Mouse (Mus musculus): ENCODE data around the gene Rnf26. TPM values are rescaled to one million over a fixed set of nuclear protein-coding genes. Genes with fewer than 3 reads are reported as not detected.

Rnf26 gene
- polyA plus RNA-seq, 1 experiment from 2014 or later: 61.1 TPM

DNA sequence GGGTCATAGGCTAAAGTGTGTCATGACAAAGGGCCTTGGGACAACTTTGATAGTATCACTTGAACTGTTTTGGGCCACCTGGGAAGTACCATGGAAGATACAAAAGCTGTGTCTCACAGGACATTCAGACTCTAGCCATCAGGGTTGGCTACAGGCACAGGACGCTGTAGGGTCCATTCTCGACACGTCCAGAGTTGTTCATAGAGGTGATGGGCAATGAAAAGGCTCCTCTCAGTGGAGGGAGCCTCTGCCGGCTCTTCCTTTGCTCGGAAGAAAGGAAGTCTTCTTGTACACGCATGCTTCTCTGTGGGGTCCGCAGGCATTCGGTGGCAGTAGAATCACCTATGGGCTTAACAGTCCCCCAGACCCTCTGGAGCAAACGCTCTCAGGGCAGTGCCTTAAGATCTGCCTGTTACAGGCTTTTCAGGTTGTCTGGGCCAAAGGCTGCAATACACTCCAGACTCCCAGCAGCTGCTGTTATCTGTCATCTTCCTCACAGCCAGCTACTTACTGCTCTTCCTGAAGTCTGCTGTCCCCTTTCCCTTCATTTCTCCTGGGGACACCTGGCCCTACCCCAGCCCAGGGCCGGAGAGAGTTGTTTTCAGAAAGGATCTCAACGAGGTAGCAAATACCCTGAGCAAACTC is 35.9 kb downstream of the Rnf26 start:
- Histone ChIP-seq H3K9ac (ENCODE audit: low read depth, low read length) (no peak overlapping the region), H3K36me3 (ENCODE audit: control insufficient read depth, insufficient read depth, low read length) (no peaks in the 10 kb centered on the region), H3K4me1 (replicated peaks; ENCODE audit: control insufficient read depth, insufficient read depth, low read length) (no peaks in the 10 kb centered on the region; the same call in none of the 2 replicates), H3K27ac (ENCODE audit: low read depth, low read length) (no peak overlapping the region), H3K9me3 (ENCODE audit: control insufficient read depth, low read length) (no peaks in the 10 kb centered on the region), H3K4me3 (ENCODE audit: low read depth, low read length) (no peak overlapping the region), H3K4me2 (no peak overlapping the region), H3K27me3 (replicated peaks; ENCODE audit: control insufficient read depth, insufficient read depth, low read length) (peaks cover 7% of the 10 kb centered on the region; the same call in 1 of the 2 replicates)
- 82% methylated on average over 11 of the region's 11 CpGs for WGBS
- ATAC-seq (replicated peaks; ENCODE audit: low FRiP score): no peak
- DNase-seq (ENCODE audit: low spot score): no peak

DNA sequence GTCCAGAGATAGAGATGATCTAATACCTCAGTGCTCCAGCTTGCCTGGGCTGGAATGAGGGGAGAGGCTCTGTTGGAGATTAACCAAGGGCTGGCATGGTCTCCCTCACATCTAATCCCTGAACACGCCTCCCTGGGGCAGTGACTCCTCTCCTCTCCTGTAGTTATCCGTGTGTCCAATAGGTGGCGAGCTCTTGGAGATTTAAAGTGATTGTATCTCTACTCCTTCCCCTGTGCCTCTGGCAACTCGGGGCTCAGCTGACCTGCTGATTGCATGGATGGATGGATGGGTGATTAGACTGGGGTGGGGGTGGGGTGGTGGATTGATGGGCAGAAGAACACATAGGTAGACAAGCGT is 36.6 kb downstream of the Rnf26 start:
- Histone ChIP-seq H3K9ac (ENCODE audit: low read depth, low read length) (no peak overlapping the region), H3K4me3 (ENCODE audit: low read depth, low read length) (no peak overlapping the region), H3K4me2 (no peak overlapping the region), H3K9me3 (ENCODE audit: control insufficient read depth, low read length) (no peaks in the 10 kb centered on the region), H3K36me3 (ENCODE audit: control insufficient read depth, insufficient read depth, low read length) (no peaks in the 10 kb centered on the region), H3K4me1 (replicated peaks; ENCODE audit: control insufficient read depth, insufficient read depth, low read length) (no peaks in the 10 kb centered on the region; the same call in none of the 2 replicates), H3K27ac (ENCODE audit: low read depth, low read length) (no peak overlapping the region), H3K27me3 (replicated peaks; ENCODE audit: control insufficient read depth, insufficient read depth, low read length) (0 out of 2 replicates have a peak, but pooled peaks cover 5% of the 10 kb centered on the region)
- ATAC-seq (replicated peaks; ENCODE audit: low FRiP score) (0 out of 2 replicates have a peak, but pooled peaks have one; percentile 42), DNase-seq (ENCODE audit: low spot score) (no peak)
- 17% methylated on average over 5 of the region's 5 CpGs for WGBS

DNA sequence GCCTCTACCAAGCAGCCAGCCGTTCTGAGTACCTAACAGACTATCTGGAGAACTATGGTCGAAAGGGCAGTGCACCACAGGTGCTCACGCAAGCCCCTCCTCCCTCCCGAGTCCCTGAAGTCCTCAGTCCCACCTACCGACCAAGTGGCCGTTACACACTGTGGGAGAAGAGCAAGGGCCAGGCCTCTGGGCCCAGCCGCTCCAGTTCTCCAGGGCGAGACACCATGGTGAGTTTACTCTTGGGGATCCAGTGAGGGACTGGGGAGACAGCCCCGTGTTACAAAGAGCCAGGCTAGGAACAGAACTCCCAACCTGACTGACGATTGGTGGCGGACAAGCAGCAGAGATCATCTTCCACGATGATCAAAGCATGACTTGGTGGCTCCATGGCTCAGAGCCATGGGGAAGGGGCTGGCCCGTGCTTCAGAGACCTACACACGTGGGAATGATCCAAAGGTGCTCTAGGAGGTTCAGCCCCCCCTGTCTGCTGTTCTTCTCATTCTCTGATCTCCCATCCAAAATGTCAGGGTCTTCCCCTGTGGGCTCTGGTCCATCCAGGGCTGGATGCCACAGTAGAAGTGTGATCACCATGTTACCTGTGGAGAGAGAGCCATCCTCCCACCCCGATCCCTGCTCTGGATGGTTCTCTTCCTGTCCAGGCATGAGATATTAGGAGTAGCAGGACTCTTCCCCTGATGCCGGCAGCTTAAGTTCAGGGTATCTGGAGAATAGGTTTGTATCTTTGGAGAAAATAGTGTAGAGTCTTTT is 37.1 kb downstream of the Rnf26 start:
- Histone ChIP-seq H3K27me3 (replicated peaks; ENCODE audit: control insufficient read depth, insufficient read depth, low read length) (0 out of 2 replicates have a peak, but pooled peaks cover 5% of the 10 kb centered on the region), H3K4me3 (ENCODE audit: low read depth, low read length) (no peak overlapping the region), H3K4me1 (replicated peaks; ENCODE audit: control insufficient read depth, insufficient read depth, low read length) (no peaks in the 10 kb centered on the region; the same call in none of the 2 replicates), H3K36me3 (ENCODE audit: control insufficient read depth, insufficient read depth, low read length) (no peaks in the 10 kb centered on the region), H3K9me3 (ENCODE audit: control insufficient read depth, low read length) (no peaks in the 10 kb centered on the region), H3K27ac (ENCODE audit: low read depth, low read length) (no peak overlapping the region), H3K9ac (ENCODE audit: low read depth, low read length) (no peak overlapping the region), H3K4me2 (no peak overlapping the region)
- ATAC-seq (replicated peaks; ENCODE audit: low FRiP score) (no peak), DNase-seq (ENCODE audit: low spot score) (no peak)
- WGBS: 65% methylated on average over 16 of the region's 16 CpGs

DNA sequence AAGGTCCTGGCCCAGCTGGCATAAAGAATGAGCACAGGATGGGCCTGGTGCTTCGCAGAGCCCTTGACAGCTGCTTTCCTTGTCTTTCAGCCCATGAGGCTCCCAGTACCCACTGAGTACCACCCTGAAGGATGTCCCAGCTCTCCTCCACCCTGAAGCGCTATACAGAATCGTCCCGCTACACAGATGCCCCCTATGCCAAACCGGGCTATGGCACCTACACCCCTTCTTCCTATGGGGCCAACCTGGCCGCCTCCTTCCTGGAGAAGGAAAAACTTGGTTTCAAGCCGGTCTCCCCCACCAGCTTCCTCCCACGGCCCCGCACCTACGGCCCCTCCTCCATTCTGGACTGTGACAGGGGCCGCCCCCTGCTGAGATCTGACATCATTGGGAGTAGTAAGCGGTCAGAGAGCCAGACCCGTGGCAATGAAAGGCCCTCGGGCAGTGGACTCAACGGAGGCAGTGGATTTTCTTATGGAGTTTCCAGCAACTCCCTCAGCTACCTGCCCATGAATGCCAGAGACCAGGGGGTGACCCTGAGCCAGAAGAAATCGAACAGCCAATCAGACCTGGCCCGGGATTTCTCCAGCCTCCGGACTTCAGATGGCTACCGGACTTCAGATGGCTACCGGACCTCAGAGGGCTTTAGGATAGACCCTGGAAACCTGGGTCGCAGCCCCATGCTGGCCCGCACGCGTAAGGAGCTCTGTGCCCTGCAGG is 37.9 kb downstream of the Rnf26 start:
- Histone ChIP-seq H3K4me2 (no peak overlapping the region), H3K36me3 (ENCODE audit: control insufficient read depth, insufficient read depth, low read length) (no peaks in the 10 kb centered on the region), H3K9me3 (ENCODE audit: control insufficient read depth, low read length) (no peaks in the 10 kb centered on the region), H3K27me3 (replicated peaks; ENCODE audit: control insufficient read depth, insufficient read depth, low read length) (peaks cover 7% of the 10 kb centered on the region; the same call in 1 of the 2 replicates), H3K27ac (ENCODE audit: low read depth, low read length) (no peak overlapping the region), H3K4me3 (ENCODE audit: low read depth, low read length) (no peak overlapping the region), H3K4me1 (replicated peaks; ENCODE audit: control insufficient read depth, insufficient read depth, low read length) (peaks cover 2% of the 10 kb centered on the region), H3K9ac (ENCODE audit: low read depth, low read length) (no peak overlapping the region)
- WGBS: 73% methylated on average over 24 of the region's 24 CpGs
- DNase-seq (ENCODE audit: low spot score) (no peak), ATAC-seq (replicated peaks; ENCODE audit: low FRiP score) (no peak)

DNA sequence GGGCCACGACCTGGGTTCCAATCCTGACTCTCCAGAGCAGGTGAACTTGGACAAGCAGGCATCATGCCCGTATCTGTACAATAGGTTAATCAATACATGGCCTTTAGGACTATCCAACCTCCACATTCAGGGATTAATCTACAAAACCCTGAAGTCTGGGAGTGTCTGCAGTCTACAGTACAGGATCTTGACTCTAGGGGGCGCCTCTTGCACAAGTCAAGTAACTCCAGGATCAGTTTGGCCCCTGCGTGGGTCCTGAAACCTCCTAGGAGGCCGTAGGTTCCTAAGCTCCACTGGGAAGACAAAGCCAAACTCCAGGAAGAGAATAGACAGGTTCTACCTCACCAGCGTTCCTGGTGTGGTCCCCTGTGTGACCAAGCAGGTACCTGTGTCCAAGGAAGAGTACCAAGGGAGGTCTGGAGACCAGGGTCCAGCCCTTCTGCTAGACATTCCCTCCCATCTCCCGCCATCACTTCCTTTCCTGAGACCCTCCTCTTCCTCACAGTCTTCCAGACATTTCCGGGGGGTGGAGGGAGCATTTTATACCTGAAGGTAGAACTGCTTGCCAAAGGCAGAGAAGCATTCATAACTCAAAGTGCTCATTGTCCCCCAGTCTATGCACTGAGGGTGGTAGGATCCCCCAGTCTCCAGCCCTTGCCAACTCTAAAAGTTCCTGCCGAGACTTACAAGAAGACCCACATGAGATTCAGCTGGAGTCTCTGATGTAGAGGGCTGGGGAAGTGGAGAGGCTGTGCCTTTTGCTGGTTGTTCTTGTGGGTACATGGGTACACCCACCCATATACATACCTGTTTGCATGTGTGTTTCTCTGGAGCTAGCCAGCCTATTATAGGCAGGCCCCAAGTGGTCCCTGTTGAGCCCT is 38.7 kb downstream of the Rnf26 start:
- 48% methylated on average over 9 of the region's 9 CpGs for WGBS
- Histone ChIP-seq H3K4me1 (replicated peaks; ENCODE audit: control insufficient read depth, insufficient read depth, low read length) (peaks cover 2% of the 10 kb centered on the region), H3K36me3 (ENCODE audit: control insufficient read depth, insufficient read depth, low read length) (no peaks in the 10 kb centered on the region), H3K27me3 (replicated peaks; ENCODE audit: control insufficient read depth, insufficient read depth, low read length) (peaks cover 11% of the 10 kb centered on the region; the same call in 1 of the 2 replicates), H3K4me3 (ENCODE audit: low read depth, low read length) (no peak overlapping the region), H3K4me2 (no peak overlapping the region), H3K9me3 (ENCODE audit: control insufficient read depth, low read length) (no peaks in the 10 kb centered on the region), H3K27ac (ENCODE audit: low read depth, low read length) (no peak overlapping the region), H3K9ac (ENCODE audit: low read depth, low read length) (no peak overlapping the region)
- DNase-seq (ENCODE audit: low spot score) (no peak), ATAC-seq (replicated peaks; ENCODE audit: low FRiP score) (no peak)

DNA sequence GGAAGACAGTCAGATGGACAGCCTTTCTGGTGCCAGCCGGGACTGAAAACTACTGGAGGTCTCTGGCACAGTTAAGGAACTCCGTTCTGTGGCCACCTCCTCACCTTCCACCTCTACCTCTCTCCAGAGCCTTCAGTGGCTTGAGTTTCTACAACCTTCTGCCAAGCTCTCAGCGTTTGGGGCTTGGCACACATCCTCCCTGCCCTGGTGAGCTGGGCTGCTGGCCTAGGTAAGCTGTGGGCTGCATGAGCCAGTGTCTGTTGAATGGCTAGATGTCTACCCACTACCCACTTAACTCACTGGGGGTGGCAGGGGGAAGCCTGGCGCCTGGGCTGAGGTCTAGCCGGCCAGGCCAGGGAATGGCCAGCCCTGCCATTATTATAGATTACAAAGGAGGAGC is 40.2 kb downstream of the Rnf26 start:
- ATAC-seq (replicated peaks; ENCODE audit: low FRiP score): no peak
- Histone ChIP-seq H3K36me3 (ENCODE audit: control insufficient read depth, insufficient read depth, low read length) (no peaks in the 10 kb centered on the region), H3K9ac (ENCODE audit: low read depth, low read length) (no peak overlapping the region), H3K27ac (ENCODE audit: low read depth, low read length) (no peak overlapping the region), H3K4me2 (no peak overlapping the region), H3K9me3 (ENCODE audit: control insufficient read depth, low read length) (no peaks in the 10 kb centered on the region), H3K4me3 (ENCODE audit: low read depth, low read length) (no peak overlapping the region), H3K27me3 (replicated peaks; ENCODE audit: control insufficient read depth, insufficient read depth, low read length) (peaks cover 11% of the 10 kb centered on the region; the same call in 1 of the 2 replicates), H3K4me1 (replicated peaks; ENCODE audit: control insufficient read depth, insufficient read depth, low read length) (peaks cover 7% of the 10 kb centered on the region)
- DNase-seq (ENCODE audit: low spot score): no peak
- WGBS: 70% methylated on average over 5 of the region's 5 CpGs

DNA sequence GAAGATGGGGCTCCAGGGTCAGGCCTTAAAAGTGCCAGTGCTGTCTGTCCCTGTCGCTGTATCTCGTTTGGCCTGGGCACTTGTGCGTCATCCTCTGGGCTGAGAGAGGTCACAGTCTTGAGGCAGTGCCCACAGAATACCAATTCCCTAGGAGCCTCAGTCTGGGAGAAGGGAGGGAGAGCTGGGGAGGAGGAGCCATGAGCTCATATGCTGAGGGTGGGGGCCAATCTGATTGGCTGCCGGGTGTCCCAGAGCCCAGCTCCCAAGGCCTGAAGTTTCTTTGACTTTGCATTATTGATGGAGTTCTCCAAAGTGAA is 40.8 kb downstream of the Rnf26 start:
- no peaks in the 10 kb centered on the region for H3K36me3 ChIP-seq (ENCODE audit: control insufficient read depth, insufficient read depth, low read length)
- no peaks in the 10 kb centered on the region for H3K9me3 ChIP-seq (ENCODE audit: control insufficient read depth, low read length)
- H3K27me3 ChIP-seq (replicated peaks; ENCODE audit: control insufficient read depth, insufficient read depth, low read length): peaks cover 9% of the 10 kb centered on the region; the same call in 1 of the 2 replicates
- H3K4me3 ChIP-seq (ENCODE audit: low read depth, low read length): no peak overlapping the region
- ATAC-seq (replicated peaks; ENCODE audit: low FRiP score) (no peak), DNase-seq (ENCODE audit: low spot score) (no peak)
- H3K9ac ChIP-seq (ENCODE audit: low read depth, low read length): no peak overlapping the region
- no peak overlapping the region for H3K27ac ChIP-seq (ENCODE audit: low read depth, low read length)
- WGBS: 39% methylated on average over 4 of the region's 4 CpGs
- H3K4me1 ChIP-seq (replicated peaks; ENCODE audit: control insufficient read depth, insufficient read depth, low read length): peaks cover 8% of the 10 kb centered on the region
- H3K4me2 ChIP-seq: no peak overlapping the region

DNA sequence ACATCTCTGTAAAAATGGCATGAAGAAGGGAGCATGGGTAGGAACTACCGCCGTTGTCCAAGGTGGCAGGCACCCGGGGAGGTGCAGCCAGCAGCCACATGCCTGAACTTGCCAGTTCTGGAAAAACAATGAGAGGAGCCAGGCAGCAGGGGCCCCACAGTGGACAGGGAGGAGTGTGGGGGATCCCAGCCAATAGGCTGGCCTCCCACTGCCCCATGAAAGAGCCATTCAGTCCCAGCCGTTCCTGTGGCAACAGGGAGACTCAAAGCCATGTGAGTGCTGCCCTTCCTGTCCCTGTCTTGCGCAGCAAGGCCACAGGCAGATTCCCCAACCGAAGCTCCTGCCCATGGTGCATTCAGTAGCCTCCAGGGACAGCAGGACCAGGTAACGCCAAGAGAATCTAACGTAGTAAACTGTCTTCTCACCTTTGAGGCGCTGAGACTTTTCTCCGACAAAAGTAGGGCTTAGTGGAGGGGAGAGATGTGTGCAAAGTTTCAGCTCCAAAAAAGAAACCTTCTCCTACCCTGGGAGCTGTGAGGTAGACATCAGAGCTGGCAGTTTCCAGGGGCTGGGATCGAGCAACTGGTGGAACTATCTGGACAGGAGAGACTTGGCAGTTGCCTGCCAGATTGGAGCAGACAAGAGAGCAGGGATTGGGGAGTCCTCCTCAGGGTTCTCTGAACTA is 41.3 kb downstream of the Rnf26 start:
- no peaks in the 10 kb centered on the region for H3K9me3 ChIP-seq (ENCODE audit: control insufficient read depth, low read length)
- H3K4me2 ChIP-seq: no peak overlapping the region
- H3K4me1 ChIP-seq (replicated peaks; ENCODE audit: control insufficient read depth, insufficient read depth, low read length): peaks cover 13% of the 10 kb centered on the region
- no peaks in the 10 kb centered on the region for H3K36me3 ChIP-seq (ENCODE audit: control insufficient read depth, insufficient read depth, low read length)
- peaks cover 9% of the 10 kb centered on the region; the same call in 1 of the 2 replicates for H3K27me3 ChIP-seq (replicated peaks; ENCODE audit: control insufficient read depth, insufficient read depth, low read length)
- no peak for DNase-seq (ENCODE audit: low spot score)
- WGBS: 49% methylated on average over 11 of the region's 11 CpGs
- no peak overlapping the region for H3K27ac ChIP-seq (ENCODE audit: low read depth, low read length)
- no peak overlapping the region for H3K9ac ChIP-seq (ENCODE audit: low read depth, low read length)
- ATAC-seq (replicated peaks; ENCODE audit: low FRiP score): no peak
- H3K4me3 ChIP-seq (ENCODE audit: low read depth, low read length): no peak overlapping the region

Data from liver, embryonic 11.5 days (tissue).